Mouse (Mus musculus): ENCODE data around the gene Ttc28.

- TF ChIP-seq ZC3H11A (IDR thresholded peaks at IDR 0.05; ENCODE audit: borderline replicate concordance, low read depth, low read length) (no peak), ZNF384 (IDR thresholded peaks at IDR 0.05; ENCODE audit: low read depth, low read length) (no peak)
Measured at GRCm38 (mm10) chr5:111111378-111111777, 231.8 kb downstream of the Ttc28 start.
